Mouse (Mus musculus) left cerebral cortex, postnatal 25 days (tissue): ENCODE results near the gene Slc2a9. TPM values are rescaled to one million over a fixed set of nuclear protein-coding genes. Genes with fewer than 3 reads are reported as not detected.

ENCODE experiments used
- DNase-seq, 2 experiments: peaks; one replicate each; pipeline ENCODE4 v3.0.0; 2022; ENCODE audit warnings: low spot score in 2 of 2, mixed read lengths in 1 of 2
- intact Hi-C: fragments of 180-260 bp; cut with DNase I; formaldehyde crosslinking; loops from one replicate; pipeline ENCODE4 v1.15.1; 2025
- total RNA-seq, 2 experiments: library from RNA; stranded (reverse); gene quantifications; 2 replicates each; pipeline ENCODE4 v1.2.3; 2021

The Slc2a9 gene
- total RNA-seq, 2 experiments from 2014 or later, result 1.1 to 1.2 TPM

- no peak for DNase-seq
- intact Hi-C loops, result no loop called here
These were observed 25.1 kb downstream of the Slc2a9 start for GRCm38 (mm10) chr5:38477731-38478445.

- intact Hi-C loops, result no loop called here
These were observed 25.9 kb downstream of the Slc2a9 start for GRCm38 (mm10) chr5:38476861-38477565.

GRCm38 (mm10) chr5:38470881-38471280, 32.1 kb downstream of the Slc2a9 start:
- DNase-seq, result no peak
- intact Hi-C loops, result loop anchor here (2.0 kb wide), 1 partner anchor 164 kb away; no protein-coding TSS in a partner anchor

More at GRCm38 (mm10) chr5:38476861-38477565, 25.9 kb downstream of the Slc2a9 start:
- DNase-seq, result peak; percentile 40 to 50

- intact Hi-C loops, result loop anchor here (2.0 kb wide), 1 partner anchor 163 kb away; no protein-coding TSS in a partner anchor
- peak; percentile 66 to 72 for DNase-seq
These were observed 32.9 kb downstream of the Slc2a9 start for GRCm38 (mm10) chr5:38469891-38470578.

GRCm38 (mm10) chr5:38466569-38467110, 36.3 kb downstream of the Slc2a9 start:
- intact Hi-C loops, result no loop called here
- DNase-seq, result no peak

GRCm38 (mm10) chr5:38461261-38461660, 41.7 kb downstream of the Slc2a9 start:
- DNase-seq, result no peak
- intact Hi-C loops, result no loop called here

- DNase-seq, result no peak
- intact Hi-C loops, result no loop called here
These were observed 52.0 kb downstream of the Slc2a9 start for GRCm38 (mm10) chr5:38450936-38451335.

GRCm38 (mm10) chr5:38449607-38450006, 53.3 kb downstream of the Slc2a9 start:
- DNase-seq, result no peak
- intact Hi-C loops, result no loop called here

- intact Hi-C loops, result no loop called here
- DNase-seq, result no peak
These were observed 54.8 kb downstream of the Slc2a9 start for GRCm38 (mm10) chr5:38448121-38448520.

- intact Hi-C loops, result no loop called here
- DNase-seq, result peak in 1 of 2 experiments; percentile 56
These were observed 56.5 kb downstream of the Slc2a9 start for GRCm38 (mm10) chr5:38446316-38446975.

GRCm38 (mm10) chr5:38441088-38441839, 61.7 kb downstream of the Slc2a9 start:
- DNase-seq, result no peak
- intact Hi-C loops, result no loop called here

- DNase-seq, result peak in 1 of 2 experiments; percentile 86
- intact Hi-C loops, result loop anchor here (1.0 kb wide), 1 partner anchor 83 kb away; no protein-coding TSS in a partner anchor
These were observed 62.5 kb downstream of the Slc2a9 start for GRCm38 (mm10) chr5:38440252-38441005.

GRCm38 (mm10) chr5:38436681-38437080, 66.3 kb downstream of the Slc2a9 start:
- intact Hi-C loops, result no loop called here
- no peak for DNase-seq

GRCm38 (mm10) chr5:38434875-38435274, 68.1 kb downstream of the Slc2a9 start:
- intact Hi-C loops, result no loop called here
- DNase-seq, result no peak

GRCm38 (mm10) chr5:38431201-38431600, 71.7 kb downstream of the Slc2a9 start:
- intact Hi-C loops, result no loop called here
- no peak for DNase-seq

GRCm38 (mm10) chr5:38429106-38429505, 73.8 kb downstream of the Slc2a9 start:
- intact Hi-C loops, result loop anchor here (5.0 kb wide), 1 partner anchor 57 kb away; no protein-coding TSS in a partner anchor
- no peak for DNase-seq

- peak in 1 of 2 experiments; percentile 77 for DNase-seq
- intact Hi-C loops, result loop anchor here (5.0 kb wide), 1 partner anchor 55 kb away; no protein-coding TSS in a partner anchor
These were observed 75.2 kb downstream of the Slc2a9 start for GRCm38 (mm10) chr5:38427757-38428156.

- intact Hi-C loops, result loop anchor here (5.0 kb wide), 1 partner anchor 53 kb away; no protein-coding TSS in a partner anchor
- no peak for DNase-seq
These were observed 77.4 kb downstream of the Slc2a9 start for GRCm38 (mm10) chr5:38425569-38425968.
